Mouse (Mus musculus) layer of hippocampus, adult 18-20 months (tissue): ENCODE results near the gene Cdc42bpg. TPM values are rescaled to one million over a fixed set of nuclear protein-coding genes. Genes with fewer than 3 reads are reported as not detected.
"Not testable (repeated sequence)": the region's sequence is repeated elsewhere in the genome, so short reads cannot be mapped to it uniquely, and the experiment has no call there.

Experiments
- DNase-seq, 2 experiments: peaks; one replicate each; pipeline ENCODE4 v3.0.0; 2022; ENCODE audit warnings: low spot score in 2 of 2
- total RNA-seq, 2 experiments: library from RNA; stranded (reverse); gene quantifications; 2 replicates each; pipeline ENCODE4 v1.2.3; 2021

Cdc42bpg gene
- total RNA-seq, 2 experiments from 2014 or later, result 4.8 to 5.6 TPM

- no peak for DNase-seq
Observed at GRCm38 (mm10) chr19:6294301-6294700, 12.0 kb upstream of the Cdc42bpg start.

- DNase-seq, result no peak
Observed at GRCm38 (mm10) chr19:6296551-6297210, 9.6 kb upstream of the Cdc42bpg start.

DNA sequence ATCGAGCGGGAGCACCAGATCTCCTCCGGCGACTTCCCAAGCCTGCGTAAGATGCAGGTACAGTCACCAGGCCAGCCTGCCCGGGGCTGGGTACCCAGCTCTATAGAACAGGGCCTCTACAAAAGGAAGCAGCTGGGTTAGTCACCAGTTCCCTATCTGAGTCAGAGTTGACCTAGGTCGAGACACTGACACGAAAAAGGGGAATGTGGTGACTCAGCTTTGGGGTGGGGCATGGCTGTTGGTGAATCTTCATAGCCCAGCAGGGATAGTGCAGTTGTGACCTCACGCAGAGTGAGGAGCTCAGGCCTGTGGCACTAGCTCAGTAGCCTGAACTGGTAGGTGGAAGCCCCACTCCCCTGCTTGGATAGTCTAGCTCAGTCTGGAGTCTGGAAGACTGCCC, 8.6 kb upstream of the Cdc42bpg start:
- no peak for DNase-seq

- DNase-seq, result no peak
Observed at GRCm38 (mm10) chr19:6299003-6299402, 7.3 kb upstream of the Cdc42bpg start.

DNA sequence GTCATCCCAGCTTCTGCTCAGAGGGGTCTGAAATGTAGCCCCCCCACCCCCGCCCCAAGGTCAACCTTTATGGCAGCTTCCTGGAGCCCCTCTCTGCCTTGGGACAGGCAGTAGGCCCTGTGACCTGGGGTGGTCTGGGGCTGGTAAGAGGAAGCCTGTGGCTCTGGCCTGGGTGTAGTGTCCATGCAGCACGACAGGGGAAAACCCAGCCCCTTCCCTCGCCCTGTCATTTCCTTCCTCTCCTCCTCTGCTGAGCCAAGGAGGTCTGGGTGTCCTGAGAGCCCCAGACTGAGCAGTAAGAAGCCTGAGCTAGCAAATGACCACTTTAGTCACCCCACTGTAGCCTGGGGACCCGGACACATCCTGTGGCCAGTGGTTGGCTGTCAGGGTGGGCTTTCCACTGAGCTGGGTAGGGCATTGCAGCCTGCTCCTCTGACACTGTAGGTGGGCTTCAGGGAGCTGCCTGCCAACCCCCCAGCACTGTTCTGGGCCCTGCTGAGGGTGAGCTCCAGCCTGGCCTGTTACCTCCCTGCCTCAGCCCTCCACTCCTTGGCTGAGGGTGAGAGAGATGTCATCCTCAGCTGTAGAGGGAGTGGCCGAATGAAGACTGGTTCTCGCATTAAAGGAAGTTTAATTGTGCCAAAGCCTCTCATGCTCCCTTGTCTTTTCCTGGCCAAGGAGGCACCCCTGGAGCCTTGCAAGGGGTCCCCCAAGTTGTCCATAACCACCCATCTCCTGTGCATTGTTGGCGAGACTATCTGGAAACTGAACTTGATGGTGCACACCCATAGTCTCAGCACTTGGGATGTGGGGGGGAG, 6.6 kb upstream of the Cdc42bpg start:
- no peak for DNase-seq

GRCm38 (mm10) chr19:6300402-6300841, 5.8 kb upstream of the Cdc42bpg start:
- DNase-seq, result no peak

DNA sequence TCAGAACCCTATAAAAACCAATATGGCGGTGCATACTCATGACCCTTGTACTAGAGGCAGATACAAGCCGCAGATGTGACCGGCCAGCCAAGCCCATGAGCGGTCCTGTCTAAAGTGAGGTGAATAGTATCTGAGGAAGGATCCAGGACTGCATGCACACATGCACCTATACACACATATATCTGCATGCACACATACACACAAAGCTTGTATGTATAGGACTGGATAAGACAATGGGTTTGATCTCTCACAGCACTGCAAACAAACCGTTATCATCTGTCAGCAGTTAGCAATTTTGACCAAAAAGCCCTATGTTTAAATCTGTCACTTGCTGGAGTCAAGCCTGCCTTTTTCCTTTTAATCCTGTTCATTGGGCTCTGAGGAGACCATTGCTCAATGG, 4.1 kb upstream of the Cdc42bpg start:
- no peak for DNase-seq

- DNase-seq, result peak; percentile 70 to 85
Observed at GRCm38 (mm10) chr19:6302522-6302921, 3.7 kb upstream of the Cdc42bpg start.

- DNase-seq, result no peak
Observed at GRCm38 (mm10) chr19:6303831-6304230, 2.4 kb upstream of the Cdc42bpg start.

DNA sequence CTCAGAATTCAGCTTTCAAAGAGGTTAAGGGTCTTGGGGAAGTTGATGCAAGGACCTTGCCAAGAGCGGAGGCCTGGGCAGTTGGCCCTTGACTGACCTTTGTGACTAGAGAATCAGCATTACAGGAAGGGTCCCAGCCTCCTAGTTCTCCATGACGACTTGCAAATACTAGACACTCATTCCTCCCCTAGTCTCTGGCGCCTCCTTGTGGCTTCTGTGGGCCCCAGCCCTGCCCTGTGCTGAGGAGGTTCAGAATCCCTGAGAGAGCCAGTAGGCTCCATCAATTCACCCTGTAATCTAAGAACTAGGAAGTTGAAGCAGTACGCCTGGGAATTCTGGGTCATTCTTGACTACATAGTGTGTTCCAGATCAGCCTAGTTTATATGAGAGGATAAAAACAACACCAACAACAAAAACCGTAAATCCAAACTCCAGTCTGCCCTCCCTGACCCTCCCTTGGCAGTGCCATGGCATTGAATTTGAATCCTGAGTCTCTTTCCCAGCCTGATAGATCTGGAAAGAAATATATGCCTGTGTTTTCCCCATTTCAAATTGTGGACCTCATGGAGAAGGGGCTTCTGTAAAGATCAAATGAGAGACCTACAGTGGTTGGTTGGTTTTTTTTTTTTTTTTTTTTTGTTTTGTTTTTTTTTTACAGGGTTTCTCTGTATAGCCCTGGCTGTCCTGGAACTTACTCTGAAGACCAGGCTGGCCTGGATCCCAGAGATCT, 1.3 kb upstream of the Cdc42bpg start:
- peak; percentile 84 to 89 for DNase-seq

DNA sequence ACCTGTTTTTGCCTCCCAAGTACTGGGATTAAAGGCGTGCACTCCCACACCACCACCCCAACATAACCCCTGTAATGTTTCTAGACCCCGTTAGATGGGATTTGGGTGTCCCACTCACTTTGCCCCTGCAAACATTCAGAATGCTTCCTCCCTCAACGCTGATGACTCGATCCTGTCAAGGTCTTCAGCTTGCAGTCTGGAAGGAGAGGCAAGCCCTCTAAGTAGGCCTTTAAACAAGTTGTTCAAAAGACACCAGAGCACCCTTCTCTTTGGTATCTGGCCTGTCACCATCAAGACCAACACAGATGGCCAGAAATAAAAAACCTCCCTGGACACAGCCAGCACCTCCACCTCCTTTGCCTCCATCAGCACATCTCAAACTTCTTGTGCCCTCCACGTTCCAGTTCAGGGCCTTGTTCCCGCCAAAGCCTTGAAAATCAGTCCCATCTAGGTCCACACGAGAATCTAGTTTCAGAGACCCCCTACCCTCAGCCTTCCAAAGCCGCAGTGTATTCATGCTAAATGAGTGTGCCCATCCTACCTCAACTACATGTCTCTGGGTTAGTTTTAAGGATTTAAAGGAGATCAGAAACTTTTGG, 640 bp upstream of the Cdc42bpg start:
- no peak for DNase-seq

GRCm38 (mm10) chr19:6306586-6306985, 330 bp downstream of the Cdc42bpg start:
- peak in 1 of 2 experiments; percentile 46 for DNase-seq

DNA sequence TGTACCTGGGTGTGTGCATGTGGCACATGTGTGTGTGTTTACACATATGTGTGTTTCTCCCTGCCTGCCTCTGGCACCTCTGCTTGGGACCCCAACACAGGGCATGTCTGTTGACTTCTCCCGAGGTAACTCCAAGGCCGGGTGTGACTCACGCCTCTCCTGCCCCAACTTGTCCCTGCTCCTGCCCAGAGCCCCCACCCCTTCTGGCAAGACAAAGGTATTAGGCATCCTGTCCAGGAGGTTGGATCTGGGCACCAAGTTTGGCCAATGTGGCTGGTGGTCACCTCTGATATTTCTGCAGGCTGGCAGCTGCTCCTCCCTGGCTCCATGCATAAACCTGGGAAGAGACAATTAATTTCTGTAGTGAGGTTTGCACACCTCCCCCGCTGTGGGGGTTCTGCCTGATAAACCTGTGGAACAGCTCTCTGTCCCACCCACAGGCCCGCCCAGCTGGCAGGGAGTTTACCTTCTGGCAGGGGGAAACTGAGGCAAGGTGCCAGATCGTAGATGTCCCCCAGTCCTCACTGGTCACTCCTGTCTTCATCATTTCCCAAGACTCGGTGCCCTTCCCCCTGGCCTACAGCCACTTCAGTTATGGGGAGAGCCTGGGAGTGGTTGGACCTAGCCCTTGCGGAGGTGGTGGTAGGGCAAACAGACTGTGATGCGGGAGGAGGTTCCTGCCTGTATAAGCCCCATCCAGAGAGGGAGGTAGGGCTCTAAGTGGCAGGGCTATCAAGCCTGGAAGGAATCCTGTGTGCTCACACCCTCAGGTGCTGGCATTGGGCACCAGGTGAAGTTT, 1.7 kb downstream of the Cdc42bpg start:
- peak in 1 of 2 experiments; percentile 44 for DNase-seq

GRCm38 (mm10) chr19:6310181-6310580, 3.9 kb downstream of the Cdc42bpg start:
- DNase-seq, result no peak

- not testable (repeated sequence) for DNase-seq
Observed at GRCm38 (mm10) chr19:6311783-6312182, 5.5 kb downstream of the Cdc42bpg start.

DNA sequence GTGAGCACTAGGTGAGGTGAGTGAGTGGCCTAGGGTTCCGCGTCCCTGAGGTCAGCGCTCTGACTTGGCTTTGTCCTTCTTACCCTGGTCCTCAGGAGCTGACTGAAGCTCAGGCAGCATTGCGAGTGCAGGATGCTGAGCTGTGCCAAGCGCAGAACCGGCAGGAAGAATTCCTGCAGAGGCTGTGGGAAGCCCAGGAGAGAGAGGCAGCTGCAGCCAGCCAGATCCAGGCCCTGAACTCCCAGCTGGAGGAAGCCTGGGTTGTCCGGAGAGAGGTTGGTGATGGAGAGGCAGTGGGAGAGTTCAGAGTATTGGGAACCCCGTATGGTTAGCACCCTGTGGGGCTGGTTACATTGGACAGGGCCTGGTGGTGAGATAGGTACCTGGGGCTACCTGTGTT, 7.5 kb downstream of the Cdc42bpg start:
- DNase-seq, result no peak

DNA sequence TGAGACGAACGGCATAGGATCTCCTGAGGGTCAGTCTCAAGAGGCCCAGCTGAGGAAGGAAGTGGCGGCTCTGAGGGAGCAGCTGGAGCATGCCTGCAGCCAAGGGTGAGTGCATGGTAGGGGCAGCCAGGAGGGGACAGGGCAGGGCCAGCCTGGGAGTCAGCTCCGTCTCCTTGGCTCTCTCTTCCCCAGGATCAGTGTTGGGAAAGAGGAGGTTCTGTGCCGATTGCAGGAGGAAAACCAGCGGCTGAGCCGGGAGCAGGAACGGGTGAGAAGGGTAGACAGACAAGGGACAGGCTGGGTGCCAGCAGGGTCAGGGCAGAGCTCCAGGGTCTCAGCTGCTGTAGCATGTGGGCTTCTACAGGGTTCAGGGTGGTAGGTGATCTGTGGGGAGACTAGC, 8.3 kb downstream of the Cdc42bpg start:
- no peak for DNase-seq

- no peak for DNase-seq
Observed at GRCm38 (mm10) chr19:6315573-6315972, 9.3 kb downstream of the Cdc42bpg start.

DNA sequence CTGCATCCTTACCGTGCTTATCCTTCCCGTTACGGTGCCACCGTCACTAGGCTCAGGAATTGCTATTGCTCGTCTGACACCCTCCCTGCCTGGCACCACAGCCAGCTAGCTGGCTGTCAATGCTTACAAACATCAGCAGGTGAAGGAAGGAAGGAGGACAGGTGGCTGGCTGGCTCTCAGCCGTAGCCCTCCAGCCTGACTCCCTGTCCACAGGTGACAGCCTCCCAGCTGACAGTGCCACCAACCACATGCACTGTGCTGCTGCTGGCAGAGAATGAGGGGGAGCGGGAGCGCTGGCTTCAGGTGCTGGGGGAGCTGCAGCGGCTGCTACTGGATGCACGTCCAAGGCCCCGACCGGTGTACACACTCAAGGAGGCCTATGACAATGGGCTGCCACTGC, 11.9 kb downstream of the Cdc42bpg start:
- DNase-seq, result no peak

DNA sequence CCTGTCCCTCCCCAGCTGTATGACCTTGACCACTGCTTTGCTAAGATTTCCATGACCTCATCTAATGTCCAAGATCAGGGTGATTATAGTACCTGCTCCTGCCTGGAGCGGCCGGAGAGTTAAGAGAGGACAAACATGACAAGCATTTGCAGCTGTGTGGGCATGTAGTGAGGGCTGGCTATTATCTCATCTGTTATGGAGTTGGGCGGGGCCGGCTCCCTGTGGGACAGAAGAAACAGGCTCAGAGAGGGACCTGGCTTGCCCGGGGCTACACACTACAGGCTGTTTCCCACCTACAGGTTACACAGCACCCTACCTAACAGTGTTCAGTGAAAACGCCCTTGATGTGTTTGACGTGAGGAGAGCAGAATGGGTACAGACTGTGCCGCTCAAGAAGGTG, 15.1 kb downstream of the Cdc42bpg start:
- no peak for DNase-seq
